Mouse (Mus musculus) small intestine, adult 2 months (tissue): ENCODE results near the gene Tmtc1.

Experiments
- CTCF ChIP-seq: fragments of 200-500 bp; IDR thresholded peaks from 2 replicates; pipeline ENCODE4 v1.5.1; 2012; ENCODE audit warnings: low read depth, mild to moderate bottlenecking, control low read depth, inconsistent platforms, low read length, moderate library complexity, mixed read lengths; ENCODE audit not compliant: insufficient replicate concordance, insufficient read length; ENCODE audit errors: extremely low read depth
- POLR2A ChIP-seq: fragments of 200-500 bp; IDR thresholded peaks from 2 replicates; pipeline ENCODE4 v1.6.1; 2012; ENCODE audit warnings: low read depth, mild to moderate bottlenecking, control low read depth, inconsistent platforms, low read length, moderate library complexity

DNA sequence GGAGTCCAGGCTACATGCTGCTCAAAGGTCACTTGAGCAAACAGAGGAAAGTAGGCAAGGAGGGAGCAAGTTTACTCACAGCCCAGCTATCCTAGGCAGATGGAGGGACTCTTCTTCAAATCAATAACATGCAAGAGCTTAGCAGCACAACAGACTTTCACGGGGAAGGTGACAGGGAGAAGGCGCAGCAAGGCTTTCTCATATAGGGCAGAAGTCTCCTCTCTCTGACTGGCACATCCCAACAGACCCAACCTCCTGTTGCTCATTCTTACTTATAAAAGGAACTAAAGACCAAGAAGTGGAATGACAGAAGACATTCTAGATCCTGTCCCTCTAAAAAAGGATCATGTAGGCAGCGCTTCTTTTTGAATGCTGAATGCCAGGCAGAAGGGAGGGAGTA lies 69.2 kb downstream of the Tmtc1 start:
- no peak for TF ChIP-seq POLR2A
- TF ChIP-seq CTCF = no peak
